Mouse (Mus musculus) forebrain, embryonic 15.5 days (tissue): ENCODE results near the gene Bmpr1b. TPM values are rescaled to one million over a fixed set of nuclear protein-coding genes. Genes with fewer than 3 reads are reported as not detected.
A peak's percentile ranks its signal among the peaks of the same experiment; 100 is the strongest.

Experiments
- ATAC-seq: fragments of 200-750 bp; cut with Nextera tagmentation; replicated peaks from 2 replicates; pipeline ENCODE4 v1.8.0; 2017; ENCODE audit warnings: mild to moderate bottlenecking, moderate TSS enrichment, moderate library complexity
- H3K27ac ChIP-seq: fragments of 300-500 bp; sonication (generic); replicated peaks from 2 replicates; pipeline ENCODE4 v1.5.1; 2015; ENCODE audit warnings: mild to moderate bottlenecking, inconsistent platforms
- H3K27me3 ChIP-seq: fragments of 300-500 bp; sonication (generic); 2 replicates; pipeline ENCODE4 v1.6.1; 2015; ENCODE audit warnings: inconsistent platforms
- H3K36me3 ChIP-seq: fragments of 300-500 bp; sonication (generic); 2 replicates; pipeline ENCODE4 v1.6.1; 2015; ENCODE audit warnings: mild to moderate bottlenecking, inconsistent platforms
- H3K4me1 ChIP-seq: fragments of 300-500 bp; sonication (generic); 2 replicates; pipeline ENCODE4 v1.6.1; 2015; ENCODE audit warnings: inconsistent platforms
- H3K4me2 ChIP-seq: fragments of 300-500 bp; sonication (generic); replicated peaks from 2 replicates; pipeline ENCODE4 v1.6.1; 2015; ENCODE audit warnings: mild to moderate bottlenecking, inconsistent platforms
- H3K4me3 ChIP-seq: fragments of 300-500 bp; sonication (generic); 2 replicates; pipeline ENCODE4 v1.5.1; 2015; ENCODE audit warnings: mild to moderate bottlenecking, inconsistent platforms
- H3K9ac ChIP-seq: fragments of 300-500 bp; sonication (generic); replicated peaks from 2 replicates; pipeline ENCODE4 v1.6.1; 2015; ENCODE audit warnings: mild to moderate bottlenecking, inconsistent platforms
- H3K9me3 ChIP-seq: fragments of 300-500 bp; sonication (generic); 2 replicates; pipeline ENCODE4 v1.6.1; 2016; ENCODE audit warnings: inconsistent platforms
- WGBS: fragments of 180-500 bp; shearing (Covaris S2); methylation state at CpG from one replicate; pipeline ENCODE4 v1.1.7; 2015; ENCODE audit warnings: mixed read lengths; 5-methylcytosine and 5-hydroxymethylcytosine counted together
- polyA plus RNA-seq: library from polyadenylated mRNA; unstranded; fragments of >200 nt; fragmentation: Nextera tagmentation; extraction: Ambion mirVana; gene quantifications from 2 replicates; pipeline ENCODE4 v1.2.1, GENCODE M21; 2015

The Bmpr1b gene
- polyA plus RNA-seq, 1 experiment from 2014 or later, result 5.8 TPM

GRCm38 (mm10) chr3:141895096-141895495, 274.1 kb downstream of the Bmpr1b start:
- 39% methylated on average over 5 of the region's 5 CpGs for WGBS
- Histone ChIP-seq H3K9me3 (no peaks in the 10 kb centered on the region), H3K27me3 (no peaks in the 10 kb centered on the region), H3K36me3 (no peaks in the 10 kb centered on the region), H3K4me1 (peaks cover 18% of the 10 kb centered on the region), H3K4me2 (no peak overlapping the region), H3K27ac (peak overlapping the region; percentile 39), H3K9ac (no peak overlapping the region), H3K4me3 (no peak overlapping the region)
- peak; percentile 82 for ATAC-seq

GRCm38 (mm10) chr3:141890668-141891067, 278.6 kb downstream of the Bmpr1b start:
- H3K4me2 ChIP-seq, result no peak overlapping the region
- WGBS, result 32% methylated on average over 4 of the region's 4 CpGs
- H3K9me3 ChIP-seq, result no peaks in the 10 kb centered on the region
- H3K36me3 ChIP-seq, result no peaks in the 10 kb centered on the region
- no peak overlapping the region for H3K4me3 ChIP-seq
- no peak overlapping the region for H3K27ac ChIP-seq
- H3K27me3 ChIP-seq, result no peaks in the 10 kb centered on the region
- H3K4me1 ChIP-seq, result peaks cover 18% of the 10 kb centered on the region; the same call in 1 of the 2 replicates
- ATAC-seq, result no peak
- no peak overlapping the region for H3K9ac ChIP-seq

- Histone ChIP-seq H3K27me3 (no peaks in the 10 kb centered on the region), H3K9ac (no peak overlapping the region), H3K36me3 (no peaks in the 10 kb centered on the region), H3K27ac (no peak overlapping the region), H3K4me1 (0 out of 2 replicates have a peak, but pooled peaks cover 3% of the 10 kb centered on the region), H3K4me3 (no peak overlapping the region), H3K4me2 (no peak overlapping the region), H3K9me3 (no peaks in the 10 kb centered on the region)
- 19% methylated on average over 4 of the region's 4 CpGs for WGBS
- peak; percentile 63; the same call in 1 of the 2 replicates for ATAC-seq
Measured at GRCm38 (mm10) chr3:141887476-141888274, 281.6 kb downstream of the Bmpr1b start.

- Histone ChIP-seq H3K27ac (no peak overlapping the region), H3K4me1 (0 out of 2 replicates have a peak, but pooled peaks cover 3% of the 10 kb centered on the region), H3K4me3 (no peak overlapping the region), H3K27me3 (no peaks in the 10 kb centered on the region), H3K9ac (no peak overlapping the region), H3K4me2 (no peak overlapping the region), H3K9me3 (no peaks in the 10 kb centered on the region), H3K36me3 (no peaks in the 10 kb centered on the region)
- no peak for ATAC-seq
- WGBS, result 96% methylated on average over 5 of the region's 5 CpGs
Measured at GRCm38 (mm10) chr3:141884190-141884589, 285.0 kb downstream of the Bmpr1b start.

GRCm38 (mm10) chr3:141882496-141882895, 286.7 kb downstream of the Bmpr1b start:
- H3K9ac ChIP-seq, result no peak overlapping the region
- H3K4me3 ChIP-seq, result no peak overlapping the region
- 66% methylated on average over 2 of the region's 2 CpGs for WGBS
- H3K27me3 ChIP-seq, result no peaks in the 10 kb centered on the region
- no peak for ATAC-seq
- no peak overlapping the region for H3K4me2 ChIP-seq
- H3K4me1 ChIP-seq, result no peaks in the 10 kb centered on the region
- no peaks in the 10 kb centered on the region for H3K36me3 ChIP-seq
- H3K27ac ChIP-seq, result no peak overlapping the region
- H3K9me3 ChIP-seq, result no peaks in the 10 kb centered on the region

GRCm38 (mm10) chr3:141872337-141873042, 296.7 kb downstream of the Bmpr1b start:
- no peaks in the 10 kb centered on the region for H3K4me1 ChIP-seq
- H3K9ac ChIP-seq, result no peak overlapping the region
- H3K27ac ChIP-seq, result no peak overlapping the region
- H3K27me3 ChIP-seq, result no peaks in the 10 kb centered on the region
- H3K36me3 ChIP-seq, result no peaks in the 10 kb centered on the region
- no peak overlapping the region for H3K4me3 ChIP-seq
- H3K9me3 ChIP-seq, result no peaks in the 10 kb centered on the region
- no peak for ATAC-seq
- WGBS, result 80% methylated on average over 10 of the region's 10 CpGs
- H3K4me2 ChIP-seq, result no peak overlapping the region

GRCm38 (mm10) chr3:141871805-141872204, 297.4 kb downstream of the Bmpr1b start:
- Histone ChIP-seq H3K36me3 (no peaks in the 10 kb centered on the region), H3K27me3 (no peaks in the 10 kb centered on the region), H3K4me1 (no peaks in the 10 kb centered on the region), H3K27ac (no peak overlapping the region), H3K9me3 (no peaks in the 10 kb centered on the region), H3K4me2 (no peak overlapping the region), H3K4me3 (no peak overlapping the region), H3K9ac (no peak overlapping the region)
- ATAC-seq, result no peak
- WGBS, result 86% methylated on average over 3 of the region's 3 CpGs

- Histone ChIP-seq H3K4me1 (no peaks in the 10 kb centered on the region), H3K36me3 (no peaks in the 10 kb centered on the region), H3K9ac (no peak overlapping the region), H3K9me3 (no peaks in the 10 kb centered on the region), H3K4me3 (no peak overlapping the region), H3K27me3 (no peaks in the 10 kb centered on the region), H3K27ac (no peak overlapping the region), H3K4me2 (no peak overlapping the region)
- 20% methylated on average over 13 of the region's 13 CpGs for WGBS
- peak; percentile 97 for ATAC-seq
Measured at GRCm38 (mm10) chr3:141862816-141863461, 306.3 kb downstream of the Bmpr1b start.

GRCm38 (mm10) chr3:141857123-141857522, 312.1 kb downstream of the Bmpr1b start:
- no peak overlapping the region for H3K4me2 ChIP-seq
- H3K4me1 ChIP-seq, result no peaks in the 10 kb centered on the region
- H3K27me3 ChIP-seq, result no peaks in the 10 kb centered on the region
- no peaks in the 10 kb centered on the region for H3K36me3 ChIP-seq
- no peak for ATAC-seq
- no peaks in the 10 kb centered on the region for H3K9me3 ChIP-seq
- H3K4me3 ChIP-seq, result no peak overlapping the region
- H3K9ac ChIP-seq, result no peak overlapping the region
- WGBS, result 90% methylated on average over 8 of the region's 8 CpGs
- H3K27ac ChIP-seq, result no peak overlapping the region

- Histone ChIP-seq H3K27ac (no peak overlapping the region), H3K27me3 (no peaks in the 10 kb centered on the region), H3K4me1 (no peaks in the 10 kb centered on the region), H3K36me3 (no peaks in the 10 kb centered on the region), H3K9me3 (no peaks in the 10 kb centered on the region), H3K9ac (no peak overlapping the region), H3K4me3 (no peak overlapping the region), H3K4me2 (no peak overlapping the region)
- ATAC-seq, result no peak
- WGBS, result 76% methylated on average over 4 of the region's 4 CpGs
Measured at GRCm38 (mm10) chr3:141854339-141854738, 314.9 kb downstream of the Bmpr1b start.

- ATAC-seq, result no peak
- Histone ChIP-seq H3K9me3 (no peaks in the 10 kb centered on the region), H3K27ac (no peak overlapping the region), H3K4me2 (no peak overlapping the region), H3K4me3 (no peak overlapping the region), H3K4me1 (no peaks in the 10 kb centered on the region), H3K27me3 (no peaks in the 10 kb centered on the region), H3K9ac (no peak overlapping the region), H3K36me3 (no peaks in the 10 kb centered on the region)
- 77% methylated on average over 7 of the region's 7 CpGs for WGBS
Measured at GRCm38 (mm10) chr3:141850141-141850540, 319.1 kb downstream of the Bmpr1b start.

GRCm38 (mm10) chr3:141849206-141849605, 320.0 kb downstream of the Bmpr1b start:
- Histone ChIP-seq H3K36me3 (no peaks in the 10 kb centered on the region), H3K4me3 (no peak overlapping the region), H3K4me2 (no peak overlapping the region), H3K4me1 (no peaks in the 10 kb centered on the region), H3K27me3 (no peaks in the 10 kb centered on the region), H3K9me3 (no peaks in the 10 kb centered on the region), H3K27ac (no peak overlapping the region), H3K9ac (no peak overlapping the region)
- no peak for ATAC-seq
- 39% methylated on average over 1 of the region's 1 CpGs for WGBS
